Mouse (Mus musculus) ES-Bruce4 (cell line): Measurements from ENCODE around the gene Atp8a2.

Source experiments
- CTCF ChIP-seq: IDR thresholded peaks from one replicate; pipeline ENCODE4 v1.8.1; 2011; ENCODE audit warnings: low read depth, low read length
- EP300 ChIP-seq: IDR thresholded peaks from 2 replicates; pipeline ENCODE4 v1.6.1; 2011; ENCODE audit warnings: low read depth, low read length; ENCODE audit not compliant: insufficient read depth
- POLR2A ChIP-seq: IDR thresholded peaks from one replicate; pipeline ENCODE4 v1.8.1; 2011; ENCODE audit warnings: low read length; ENCODE audit not compliant: insufficient read depth

DNA sequence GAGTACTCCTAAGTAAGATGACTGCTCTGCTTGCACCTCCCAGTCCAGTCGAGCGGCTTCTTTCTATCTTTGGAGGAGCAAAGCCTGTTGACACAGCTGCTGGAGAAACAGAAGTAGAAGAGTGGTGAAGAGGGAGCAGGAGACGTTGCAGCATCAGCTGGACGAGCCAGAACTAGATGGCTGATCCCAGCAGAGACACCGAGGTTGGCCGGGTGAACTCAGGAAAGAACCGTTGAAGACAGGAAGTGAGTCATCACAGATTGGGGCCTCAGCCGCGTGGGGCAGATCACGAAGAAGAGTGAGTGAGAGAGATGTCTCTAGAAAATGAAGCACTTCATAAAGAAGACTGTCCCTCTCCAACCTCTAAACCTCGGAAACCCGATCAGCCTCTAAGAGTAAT, 553.4 kb downstream of the Atp8a2 start:
- TF ChIP-seq CTCF, result no peak
- no peak for TF ChIP-seq POLR2A
- TF ChIP-seq EP300, result no peak
